Mouse (Mus musculus): ENCODE measurements around the gene Tenm3. TPM values are rescaled to one million over a fixed set of nuclear protein-coding genes. Genes with fewer than 3 reads are reported as not detected.

Tenm3 gene
- polyA plus RNA-seq, 1 experiment, result 12.8 TPM

- TF ChIP-seq MYOD1 (IDR thresholded peaks at IDR 0.05; ENCODE audit: control insufficient read depth in 1 of 3, insufficient read length in 2 of 3, low read depth in 2 of 3), result no peak
- no peak for TF ChIP-seq CEBPB (IDR thresholded peaks at IDR 0.05; ENCODE audit: insufficient read depth, poor library complexity, severe bottlenecking)
- no peak for TF ChIP-seq E2F4 (IDR thresholded peaks at IDR 0.05; ENCODE audit: insufficient read depth)
- no peak for TF ChIP-seq SRF (IDR thresholded peaks at IDR 0.05; ENCODE audit: control insufficient read depth, insufficient read length, low read depth)
- no peak for TF ChIP-seq TCF3 (IDR thresholded peaks at IDR 0.05; ENCODE audit: insufficient read length, low read depth)
- no peak for TF ChIP-seq POLR2A (IDR thresholded peaks at IDR 0.05; ENCODE audit: insufficient read length, low read depth)
- TF ChIP-seq REST (IDR thresholded peaks at IDR 0.05; ENCODE audit: insufficient read depth, insufficient read length), result no peak
- TF ChIP-seq MAX (IDR thresholded peaks at IDR 0.05; ENCODE audit: low read depth), result no peak
- no peak for TF ChIP-seq MYOG (IDR thresholded peaks at IDR 0.05; ENCODE audit: control insufficient read depth in 1 of 3, insufficient read depth in 1 of 3, insufficient read length in 2 of 3, low read depth in 2 of 3)
- TF ChIP-seq TCF12 (IDR thresholded peaks at IDR 0.05; ENCODE audit: insufficient read depth, poor library complexity, severe bottlenecking), result no peak
- Histone ChIP-seq H3K4me2 (ENCODE audit: low read depth) (no peak overlapping the region), H3K27me3 (ENCODE audit: control insufficient read depth, insufficient read depth, insufficient read length) (no peaks in the 10 kb centered on the region), H3K4me3 (no peak overlapping the region), H3K79me2 (ENCODE audit: control insufficient read depth, insufficient read depth) (no peaks in the 10 kb centered on the region), H3K36me3 (ENCODE audit: control insufficient read depth, insufficient read depth) (no peaks in the 10 kb centered on the region), H3ac (ENCODE audit: control insufficient read depth, insufficient read length) (no peak overlapping the region)
These were observed 636.2 kb downstream of the Tenm3 start for GRCm38 (mm10) chr8:48207567-48207966.

GRCm38 (mm10) chr8:48206922-48207321 is 636.8 kb downstream of the Tenm3 start:
- no peak overlapping the region for H3K4me3 ChIP-seq
- TF ChIP-seq USF1 (IDR thresholded peaks at IDR 0.05; ENCODE audit: low read depth) (no peak), SRF (IDR thresholded peaks at IDR 0.05; ENCODE audit: control insufficient read depth, insufficient read length, low read depth) (no peak), POLR2AphosphoS2 (IDR thresholded peaks at IDR 0.05; ENCODE audit: insufficient read length, low read depth) (no peak), MYOD1 (IDR thresholded peaks at IDR 0.05; ENCODE audit: control insufficient read depth in 1 of 3, insufficient read length in 2 of 3, low read depth in 2 of 3) (no peak), CEBPB (IDR thresholded peaks at IDR 0.05; ENCODE audit: insufficient read depth, poor library complexity, severe bottlenecking) (no peak), TCF12 (IDR thresholded peaks at IDR 0.05; ENCODE audit: insufficient read depth, poor library complexity, severe bottlenecking) (no peak), POLR2A (IDR thresholded peaks at IDR 0.05; ENCODE audit: insufficient read length, low read depth) (no peak), MYOG (IDR thresholded peaks at IDR 0.05; ENCODE audit: control insufficient read depth in 1 of 3, insufficient read depth in 1 of 3, insufficient read length in 2 of 3, low read depth in 2 of 3) (no peak), MAX (IDR thresholded peaks at IDR 0.05; ENCODE audit: low read depth) (no peak), TCF3 (IDR thresholded peaks at IDR 0.05; ENCODE audit: insufficient read length, low read depth) (no peak), REST (IDR thresholded peaks at IDR 0.05; ENCODE audit: insufficient read depth, insufficient read length) (no peak), E2F4 (IDR thresholded peaks at IDR 0.05; ENCODE audit: insufficient read depth) (no peak)
- no peaks in the 10 kb centered on the region for H3K27me3 ChIP-seq (ENCODE audit: control insufficient read depth, insufficient read depth, insufficient read length)
- H3K36me3 ChIP-seq (ENCODE audit: control insufficient read depth, insufficient read depth), result no peaks in the 10 kb centered on the region
- H3ac ChIP-seq (ENCODE audit: control insufficient read depth, insufficient read length), result no peak overlapping the region
- H3K79me2 ChIP-seq (ENCODE audit: control insufficient read depth, insufficient read depth), result no peaks in the 10 kb centered on the region
- no peak overlapping the region for H3K4me2 ChIP-seq (ENCODE audit: low read depth)

- Histone ChIP-seq H3K4me2 (ENCODE audit: low read depth) (no peak overlapping the region), H3ac (ENCODE audit: control insufficient read depth, insufficient read length) (no peak overlapping the region), H3K79me2 (ENCODE audit: control insufficient read depth, insufficient read depth) (no peaks in the 10 kb centered on the region), H3K36me3 (ENCODE audit: control insufficient read depth, insufficient read depth) (no peaks in the 10 kb centered on the region), H3K27me3 (ENCODE audit: control insufficient read depth, insufficient read depth, insufficient read length) (no peaks in the 10 kb centered on the region), H3K4me3 (no peak overlapping the region)
- TF ChIP-seq USF1 (IDR thresholded peaks at IDR 0.05; ENCODE audit: low read depth) (no peak), CEBPB (IDR thresholded peaks at IDR 0.05; ENCODE audit: insufficient read depth, poor library complexity, severe bottlenecking) (no peak), MYOG (IDR thresholded peaks at IDR 0.05; ENCODE audit: control insufficient read depth in 1 of 3, insufficient read depth in 1 of 3, insufficient read length in 2 of 3, low read depth in 2 of 3) (no peak), E2F4 (IDR thresholded peaks at IDR 0.05; ENCODE audit: insufficient read depth) (no peak), POLR2A (IDR thresholded peaks at IDR 0.05; ENCODE audit: insufficient read length, low read depth) (no peak), SRF (IDR thresholded peaks at IDR 0.05; ENCODE audit: control insufficient read depth, insufficient read length, low read depth) (no peak), MYOD1 (IDR thresholded peaks at IDR 0.05; ENCODE audit: control insufficient read depth in 1 of 3, insufficient read length in 2 of 3, low read depth in 2 of 3) (no peak), POLR2AphosphoS2 (IDR thresholded peaks at IDR 0.05; ENCODE audit: insufficient read length, low read depth) (no peak), TCF3 (IDR thresholded peaks at IDR 0.05; ENCODE audit: insufficient read length, low read depth) (no peak), TCF12 (IDR thresholded peaks at IDR 0.05; ENCODE audit: insufficient read depth, poor library complexity, severe bottlenecking) (no peak), MAX (IDR thresholded peaks at IDR 0.05; ENCODE audit: low read depth) (no peak), REST (IDR thresholded peaks at IDR 0.05; ENCODE audit: insufficient read depth, insufficient read length) (no peak)
These were observed 638.9 kb downstream of the Tenm3 start for GRCm38 (mm10) chr8:48204838-48205345.

GRCm38 (mm10) chr8:48204114-48204837 is 639.5 kb downstream of the Tenm3 start:
- Histone ChIP-seq H3ac (ENCODE audit: control insufficient read depth, insufficient read length) (no peak overlapping the region), H3K79me2 (ENCODE audit: control insufficient read depth, insufficient read depth) (no peaks in the 10 kb centered on the region), H3K36me3 (ENCODE audit: control insufficient read depth, insufficient read depth) (no peaks in the 10 kb centered on the region), H3K4me2 (ENCODE audit: low read depth) (no peak overlapping the region), H3K27me3 (ENCODE audit: control insufficient read depth, insufficient read depth, insufficient read length) (no peaks in the 10 kb centered on the region), H3K4me3 (no peak overlapping the region)
- TF ChIP-seq CEBPB (IDR thresholded peaks at IDR 0.05; ENCODE audit: insufficient read depth, poor library complexity, severe bottlenecking), result no peak
- no peak for TF ChIP-seq MYOG (IDR thresholded peaks at IDR 0.05; ENCODE audit: control insufficient read depth in 1 of 3, insufficient read depth in 1 of 3, insufficient read length in 2 of 3, low read depth in 2 of 3)
- TF ChIP-seq E2F4 (IDR thresholded peaks at IDR 0.05; ENCODE audit: insufficient read depth), result no peak
- no peak for TF ChIP-seq USF1 (IDR thresholded peaks at IDR 0.05; ENCODE audit: low read depth)
- no peak for TF ChIP-seq SRF (IDR thresholded peaks at IDR 0.05; ENCODE audit: control insufficient read depth, insufficient read length, low read depth)
- no peak for TF ChIP-seq TCF3 (IDR thresholded peaks at IDR 0.05; ENCODE audit: insufficient read length, low read depth)
- TF ChIP-seq REST (IDR thresholded peaks at IDR 0.05; ENCODE audit: insufficient read depth, insufficient read length), result no peak
- TF ChIP-seq TCF12 (IDR thresholded peaks at IDR 0.05; ENCODE audit: insufficient read depth, poor library complexity, severe bottlenecking), result no peak
- no peak for TF ChIP-seq POLR2A (IDR thresholded peaks at IDR 0.05; ENCODE audit: insufficient read length, low read depth)
- TF ChIP-seq MAX (IDR thresholded peaks at IDR 0.05; ENCODE audit: low read depth), result no peak
- TF ChIP-seq POLR2AphosphoS2 (IDR thresholded peaks at IDR 0.05; ENCODE audit: insufficient read length, low read depth), result no peak
- no peak for TF ChIP-seq MYOD1 (IDR thresholded peaks at IDR 0.05; ENCODE audit: control insufficient read depth in 1 of 3, insufficient read length in 2 of 3, low read depth in 2 of 3)
